Mouse (Mus musculus): ENCODE data around the gene Tada3. TPM values are rescaled to one million over a fixed set of nuclear protein-coding genes. Genes with fewer than 3 reads are reported as not detected.
A peak's percentile ranks its signal among the peaks of the same experiment; 100 is the strongest.

Gene Tada3
- total and polyA plus RNA-seq, 3 experiments: 25.0 to 62.2 TPM; not detected in 1

- peaks cover 3 to 24% of the 10 kb centered on the region in 2 experiments; a peak in 3 of 4 replicates for H3K36me3 ChIP-seq (ENCODE audit: control insufficient read depth in 1 of 2, insufficient read depth in 2 of 2, low read length in 2 of 2)
- H3K27ac ChIP-seq (ENCODE audit: control insufficient read depth, low read depth, low read length): peak within 1 kb of the TSS; percentile 87
- no peaks in the 10 kb centered on the region for H3K27me3 ChIP-seq (ENCODE audit: control insufficient read depth in 1 of 2, insufficient read depth in 2 of 2, low read length in 2 of 2)
- peak within 1 kb of the TSS; percentile 75 for H3K9ac ChIP-seq (ENCODE audit: control insufficient read depth, low read depth, low read length, poor library complexity, severe bottlenecking)
- DNase-seq (ENCODE audit: low read depth, low spot score): peak; percentile 99
- H3K4me3 ChIP-seq (ENCODE audit: control insufficient read depth in 1 of 2, insufficient read depth in 1 of 2, low read depth in 2 of 2, low read length in 2 of 2): peak within 1 kb of the TSS; percentile 73 to 76
- H3K79me2 ChIP-seq (ENCODE audit: control insufficient read depth, insufficient read depth, low read length, poor library complexity): no peaks in the 10 kb centered on the region
- peak; percentile 63; the same call in 1 of the 2 replicates for TF ChIP-seq E2F4 (IDR thresholded peaks at IDR 0.05; ENCODE audit: borderline replicate concordance, low read depth, low read length)
- peak; percentile 79; the same call in 1 of the 2 replicates for TF ChIP-seq KAT2A (conservative IDR thresholded peaks at IDR 0.05; ENCODE audit: low read depth, low read length)
- peak; percentile 47 for TF ChIP-seq TBP (IDR thresholded peaks at IDR 0.05; ENCODE audit: low read depth, low read length)
- peak; percentile 96 for TF ChIP-seq POLR2AphosphoS2 (IDR thresholded peaks at IDR 0.05; ENCODE audit: low read length)
- 0 out of 2 replicates have a peak, but pooled peaks have one; percentile 45 for TF ChIP-seq ETS1 (IDR thresholded peaks at IDR 0.05; ENCODE audit: low read depth, low read length)
- peak; percentile 74 for TF ChIP-seq MYC (IDR thresholded peaks at IDR 0.05; ENCODE audit: low read depth, low read length)
- 0 out of 2 replicates have a peak, but pooled peaks have one; percentile 16 for TF ChIP-seq MAZ (IDR thresholded peaks at IDR 0.05; ENCODE audit: low read depth, low read length)
- TF ChIP-seq TCF12 (IDR thresholded peaks at IDR 0.05; ENCODE audit: low read depth, low read length): 0 out of 2 replicates have a peak, but pooled peaks have one; percentile 35
- TF ChIP-seq MXI1 (IDR thresholded peaks at IDR 0.05; ENCODE audit: low read depth, low read length): peak; percentile 84
- TF ChIP-seq NRF1 (IDR thresholded peaks at IDR 0.05; ENCODE audit: insufficient read depth, low read depth, low read length, poor library complexity, severe bottlenecking): peak; percentile 78
- no peak for TF ChIP-seq USF1 (IDR thresholded peaks at IDR 0.05; ENCODE audit: low read depth, low read length)
- TF ChIP-seq CHD2 (IDR thresholded peaks at IDR 0.05; ENCODE audit: low read length): peak; percentile 76
- peak; percentile 99 for TF ChIP-seq ELF1 (IDR thresholded peaks at IDR 0.05; ENCODE audit: low read depth, low read length)
- no peak for TF ChIP-seq ZKSCAN1 (IDR thresholded peaks at IDR 0.05; ENCODE audit: low read depth, low read length)
- TF ChIP-seq NELFE (IDR thresholded peaks at IDR 0.05; ENCODE audit: low read depth, low read length): peak; percentile 90
- TF ChIP-seq ZNF384 (IDR thresholded peaks at IDR 0.05; ENCODE audit: low read depth, low read length): no peak
- no peak for TF ChIP-seq MAFK (IDR thresholded peaks at IDR 0.05; ENCODE audit: borderline replicate concordance, low read depth, low read length)
- 0 out of 4 replicates have a peak, but pooled peaks of 1 of the 2 experiments have one; percentile 18 for TF ChIP-seq EP300 (IDR thresholded peaks at IDR 0.05; ENCODE audit: low read depth in 1 of 2, low read length in 2 of 2)
- TF ChIP-seq ZMIZ1 (IDR thresholded peaks at IDR 0.05; ENCODE audit: low read depth, low read length): peak; percentile 59
- TF ChIP-seq HCFC1 (IDR thresholded peaks at IDR 0.05; ENCODE audit: low read depth, low read length): peak; percentile 95
- no peak for TF ChIP-seq RAD21 (IDR thresholded peaks at IDR 0.05; ENCODE audit: low read depth, low read length)
- no peak for TF ChIP-seq MYB (IDR thresholded peaks at IDR 0.05; ENCODE audit: low read depth, low read length)
- peak; percentile 90 for TF ChIP-seq SIN3A (IDR thresholded peaks at IDR 0.05; ENCODE audit: low read length)
- TF ChIP-seq MEF2A (IDR thresholded peaks at IDR 0.05; ENCODE audit: extremely low read depth, insufficient replicate concordance, low read depth, low read length, poor library complexity, severe bottlenecking): no peak
- TF ChIP-seq POLR2A (IDR thresholded peaks at IDR 0.05; ENCODE audit: control insufficient read depth in 1 of 2, insufficient read depth in 1 of 2, low read depth in 1 of 2, low read length in 2 of 2, poor library complexity in 1 of 2): peak; percentile 65 to 97
- no peaks in the 10 kb centered on the region for H3K9me3 ChIP-seq (replicated peaks; ENCODE audit: insufficient read depth, low read length)
- H3K4me1 ChIP-seq (ENCODE audit: control insufficient read depth in 1 of 2, insufficient read depth in 2 of 2, low read length in 2 of 2): peaks cover 9 to 23% of the 10 kb centered on the region in 2 experiments
These were observed 51.0 kb downstream of the Tada3 start, which contains the start of gene Ogg1 for GRCm38 (mm10) chr6:113326533-113327315. TSS of gene Ogg1 (plus strand) at chr6:113326972.

Other genes with a start within 250 kb of the Tada3 start
- 0.19 and 0.49 TPM in 2 replicates for gene Lhfpl4, start 182.5 kb downstream of the Tada3 start, total RNA-seq (2012; rRNA removed)
- 1 to 10 TPM in 1 of 2 experiments, not detected in 1; 7.7 TPM for gene Lhfpl4, start 182.5 kb downstream of the Tada3 start, polyA plus RNA-seq (2012; ENCODE audit: insufficient read depth in 1 of 2, insufficient read length in 2 of 2, low read depth in 1 of 2, low replicate concordance in 2 of 2, missing spikeins in 1 of 2)
- gene Mtmr14, start 140.0 kb downstream of the Tada3 start, total RNA-seq (2012; rRNA removed): 11.4 and 12.1 TPM in 2 replicates
- 10 to 100 TPM in 1 of 2 experiments, not detected in 1; 24.5 TPM for gene Mtmr14, start 140.0 kb downstream of the Tada3 start, polyA plus RNA-seq (2012; ENCODE audit: insufficient read depth in 1 of 2, insufficient read length in 2 of 2, low read depth in 1 of 2, low replicate concordance in 2 of 2, missing spikeins in 1 of 2)
- 0.72 and 1.6 TPM in 2 replicates for gene Cpne9, start 95.6 kb downstream of the Tada3 start, total RNA-seq (2012; rRNA removed)
- gene Cpne9, start 95.6 kb downstream of the Tada3 start, polyA plus RNA-seq (2012; ENCODE audit: insufficient read depth in 1 of 2, insufficient read length in 2 of 2, low read depth in 1 of 2, low replicate concordance in 2 of 2, missing spikeins in 1 of 2): 1 to 10 TPM in 1 of 2 experiments, not detected in 1; 1.3 TPM
- gene Brpf1, start 70.7 kb downstream of the Tada3 start, total RNA-seq (2012; rRNA removed): 29.8 and 32.6 TPM in 2 replicates
- gene Brpf1, start 70.7 kb downstream of the Tada3 start, polyA plus RNA-seq (2012; ENCODE audit: insufficient read depth in 1 of 2, insufficient read length in 2 of 2, low read depth in 1 of 2, low replicate concordance in 2 of 2, missing spikeins in 1 of 2): 10 to 100 TPM; 44.9 to 46.8 TPM
- 8.7 and 9.2 TPM in 2 replicates for gene Ogg1, start 50.9 kb downstream of the Tada3 start, total RNA-seq (2012; rRNA removed)
- 10 to 100 TPM in 1 of 2 experiments, not detected in 1; 20.0 TPM for gene Ogg1, start 50.9 kb downstream of the Tada3 start, polyA plus RNA-seq (2012; ENCODE audit: insufficient read depth in 1 of 2, insufficient read length in 2 of 2, low read depth in 1 of 2, low replicate concordance in 2 of 2, missing spikeins in 1 of 2)
- gene Camk1, start 33.9 kb downstream of the Tada3 start, total RNA-seq (2012; rRNA removed): 5.3 and 7.9 TPM in 2 replicates
- 10 to 100 TPM in 1 of 2 experiments, not detected in 1; 13.3 TPM for gene Camk1, start 33.9 kb downstream of the Tada3 start, polyA plus RNA-seq (2012; ENCODE audit: insufficient read depth in 1 of 2, insufficient read length in 2 of 2, low read depth in 1 of 2, low replicate concordance in 2 of 2, missing spikeins in 1 of 2)
- 217 and 231 TPM in 2 replicates for gene Arpc4, start 232 bp upstream of the Tada3 start, total RNA-seq (2012; rRNA removed)
- 100 to 1,000 TPM in 1 of 2 experiments, not detected in 1; 375 TPM for gene Arpc4, start 232 bp upstream of the Tada3 start, polyA plus RNA-seq (2012; ENCODE audit: insufficient read depth in 1 of 2, insufficient read length in 2 of 2, low read depth in 1 of 2, low replicate concordance in 2 of 2, missing spikeins in 1 of 2)
- 4.1 and 5.7 TPM in 2 replicates for gene Ttll3, start 11.4 kb upstream of the Tada3 start, total RNA-seq (2012; rRNA removed)
- gene Ttll3, start 11.4 kb upstream of the Tada3 start, polyA plus RNA-seq (2012; ENCODE audit: insufficient read depth in 1 of 2, insufficient read length in 2 of 2, low read depth in 1 of 2, low replicate concordance in 2 of 2, missing spikeins in 1 of 2): 10 to 100 TPM in 1 of 2 experiments, not detected in 1; 11.2 TPM
- 24.8 and 29.4 TPM in 2 replicates for gene Rpusd3, start 41.5 kb upstream of the Tada3 start, total RNA-seq (2012; rRNA removed)
- 10 to 100 TPM in 1 of 2 experiments, not detected in 1; 34.1 TPM for gene Rpusd3, start 41.5 kb upstream of the Tada3 start, polyA plus RNA-seq (2012; ENCODE audit: insufficient read depth in 1 of 2, insufficient read length in 2 of 2, low read depth in 1 of 2, low replicate concordance in 2 of 2, missing spikeins in 1 of 2)
- gene Cidec, start 57.9 kb upstream of the Tada3 start, total RNA-seq (2012; rRNA removed): not detected in 2 replicates
- not detected for gene Cidec, start 57.9 kb upstream of the Tada3 start, polyA plus RNA-seq (2012; ENCODE audit: insufficient read depth in 1 of 2, insufficient read length in 2 of 2, low read depth in 1 of 2, low replicate concordance in 2 of 2, missing spikeins in 1 of 2)
- gene Jagn1, start 64.7 kb upstream of the Tada3 start, total RNA-seq (2012; rRNA removed): 82.8 and 95.6 TPM in 2 replicates
- 10 to 100 TPM in 1 of 2 experiments, not detected in 1; 80.6 TPM for gene Jagn1, start 64.7 kb upstream of the Tada3 start, polyA plus RNA-seq (2012; ENCODE audit: insufficient read depth in 1 of 2, insufficient read length in 2 of 2, low read depth in 1 of 2, low replicate concordance in 2 of 2, missing spikeins in 1 of 2)
- 0.13 TPM in 1 of 2 replicates, not detected in the other for gene Il17re, start 80.6 kb upstream of the Tada3 start, total RNA-seq (2012; rRNA removed)
- not detected for gene Il17re, start 80.6 kb upstream of the Tada3 start, polyA plus RNA-seq (2012; ENCODE audit: insufficient read depth in 1 of 2, insufficient read length in 2 of 2, low read depth in 1 of 2, low replicate concordance in 2 of 2, missing spikeins in 1 of 2)
- 0.52 and 1.2 TPM in 2 replicates for gene Il17rc, start 93.5 kb upstream of the Tada3 start, total RNA-seq (2012; rRNA removed)
- gene Il17rc, start 93.5 kb upstream of the Tada3 start, polyA plus RNA-seq (2012; ENCODE audit: insufficient read depth in 1 of 2, insufficient read length in 2 of 2, low read depth in 1 of 2, low replicate concordance in 2 of 2, missing spikeins in 1 of 2): 1 to 10 TPM in 1 of 2 experiments, not detected in 1; 1.8 TPM
- gene Creld1, start 105.4 kb upstream of the Tada3 start, total RNA-seq (2012; rRNA removed): 4.1 and 5.9 TPM in 2 replicates
- 10 to 100 TPM in 1 of 2 experiments, not detected in 1; 26.7 TPM for gene Creld1, start 105.4 kb upstream of the Tada3 start, polyA plus RNA-seq (2012; ENCODE audit: insufficient read depth in 1 of 2, insufficient read length in 2 of 2, low read depth in 1 of 2, low replicate concordance in 2 of 2, missing spikeins in 1 of 2)
- 0.08 TPM in 1 of 2 replicates, not detected in the other for gene Prrt3, start 124.0 kb upstream of the Tada3 start, total RNA-seq (2012; rRNA removed)
- gene Prrt3, start 124.0 kb upstream of the Tada3 start, polyA plus RNA-seq (2012; ENCODE audit: insufficient read depth in 1 of 2, insufficient read length in 2 of 2, low read depth in 1 of 2, low replicate concordance in 2 of 2, missing spikeins in 1 of 2): under 1 TPM in 1 of 2 experiments, not detected in 1; 0.10 TPM
- gene Emc3, start 153.8 kb upstream of the Tada3 start, total RNA-seq (2012; rRNA removed): 56.7 and 73.1 TPM in 2 replicates
- 100 to 1,000 TPM in 1 of 2 experiments, 10 to 100 TPM in 1; 62.3 to 172 TPM for gene Emc3, start 153.8 kb upstream of the Tada3 start, polyA plus RNA-seq (2012; ENCODE audit: insufficient read depth in 1 of 2, insufficient read length in 2 of 2, low read depth in 1 of 2, low replicate concordance in 2 of 2, missing spikeins in 1 of 2)
- gene Fancd2, start 153.8 kb upstream of the Tada3 start, total RNA-seq (2012; rRNA removed): 14.0 and 14.1 TPM in 2 replicates
- gene Fancd2, start 153.8 kb upstream of the Tada3 start, polyA plus RNA-seq (2012; ENCODE audit: insufficient read depth in 1 of 2, insufficient read length in 2 of 2, low read depth in 1 of 2, low replicate concordance in 2 of 2, missing spikeins in 1 of 2): 10 to 100 TPM; 18.5 to 35.0 TPM
- 0.12 and 0.13 TPM in 2 replicates for gene Fancd2os, start 222.8 kb upstream of the Tada3 start, total RNA-seq (2012; rRNA removed)
- gene Fancd2os, start 222.8 kb upstream of the Tada3 start, polyA plus RNA-seq (2012; ENCODE audit: insufficient read depth in 1 of 2, insufficient read length in 2 of 2, low read depth in 1 of 2, low replicate concordance in 2 of 2, missing spikeins in 1 of 2): under 1 TPM in 1 of 2 experiments, not detected in 1; 0.22 TPM
- gene Brk1, start 226.9 kb upstream of the Tada3 start, total RNA-seq (2012; rRNA removed): 134 and 147 TPM in 2 replicates
- 100 to 1,000 TPM in 1 of 2 experiments, not detected in 1; 161 TPM for gene Brk1, start 226.9 kb upstream of the Tada3 start, polyA plus RNA-seq (2012; ENCODE audit: insufficient read depth in 1 of 2, insufficient read length in 2 of 2, low read depth in 1 of 2, low replicate concordance in 2 of 2, missing spikeins in 1 of 2)
- gene Vhl, start 246.1 kb upstream of the Tada3 start, total RNA-seq (2012; rRNA removed): 11.4 and 12.5 TPM in 2 replicates
- 10 to 100 TPM in 1 of 2 experiments, not detected in 1; 12.0 TPM for gene Vhl, start 246.1 kb upstream of the Tada3 start, polyA plus RNA-seq (2012; ENCODE audit: insufficient read depth in 1 of 2, insufficient read length in 2 of 2, low read depth in 1 of 2, low replicate concordance in 2 of 2, missing spikeins in 1 of 2)